Mouse (Mus musculus) MEL (cell line): ENCODE measurements at regions not wholly inside any gene's neighbourhood (a gene's known extent, or its start where the extent isn't known, plus 50 kb on each side); places are given as distances from the start of the nearest gene placed in this dataset.

Experiments used
- CTCF ChIP-seq, 3 experiments: IDR thresholded peaks in 2 of 3; conservative IDR thresholded peaks in 1 of 3; 2 replicates each; pipeline ENCODE4 v1.5.1; 2011 to 2012; ENCODE audit warnings: low read length in 3 of 3, low read depth in 2 of 3, mild to moderate bottlenecking in 2 of 3, improper control_type of control experiment in 1 of 3, inconsistent platforms in 1 of 3, mixed read lengths in 1 of 3, moderate library complexity in 1 of 3; ENCODE audit not compliant: control insufficient read depth in 1 of 3, insufficient read depth in 1 of 3, poor library complexity in 1 of 3, severe bottlenecking in 1 of 3
- ETS1 ChIP-seq: IDR thresholded peaks from 2 replicates; pipeline ENCODE4 v1.6.1; 2012; ENCODE audit warnings: low read depth, mild to moderate bottlenecking, inconsistent platforms, low read length, improper control_type of control experiment, moderate library complexity
- JUND ChIP-seq: IDR thresholded peaks from 2 replicates; pipeline ENCODE4 v1.6.1; 2011; ENCODE audit warnings: low read depth, mild to moderate bottlenecking, improper control_type of control experiment, low read length
- MAX ChIP-seq: IDR thresholded peaks from 2 replicates; pipeline ENCODE4 v1.6.1; 2011; ENCODE audit warnings: low read length, improper control_type of control experiment
- MAZ ChIP-seq: IDR thresholded peaks from 2 replicates; pipeline ENCODE4 v1.6.1; 2012; ENCODE audit warnings: low read depth, mild to moderate bottlenecking, inconsistent platforms, low read length, improper control_type of control experiment
- MYC ChIP-seq: IDR thresholded peaks from 2 replicates; pipeline ENCODE4 v1.6.1; 2011; ENCODE audit warnings: low read depth, mild to moderate bottlenecking, low read length, improper control_type of control experiment, moderate library complexity
- NELFE ChIP-seq: IDR thresholded peaks from 2 replicates; pipeline ENCODE4 v1.6.1; 2011; ENCODE audit warnings: low read depth, low read length, improper control_type of control experiment
- POLR2A ChIP-seq, 2 experiments: IDR thresholded peaks; 2 replicates each; pipeline ENCODE4 v1.6.1; 2011 to 2012; ENCODE audit warnings: low read length in 2 of 2, mild to moderate bottlenecking in 2 of 2, control low read depth in 1 of 2, improper control_type of control experiment in 1 of 2, low read depth in 1 of 2, moderate library complexity in 1 of 2; ENCODE audit not compliant: control insufficient read depth in 1 of 2, insufficient read depth in 1 of 2, poor library complexity in 1 of 2
- POLR2AphosphoS2 ChIP-seq: IDR thresholded peaks from 2 replicates; pipeline ENCODE4 v1.6.1; 2011; ENCODE audit warnings: low read length, improper control_type of control experiment
- POLR2AphosphoS5 ChIP-seq: IDR thresholded peaks from 2 replicates; pipeline ENCODE4 v1.6.1; 2012; ENCODE audit warnings: low read depth, borderline replicate concordance, mild to moderate bottlenecking, inconsistent platforms, low read length, moderate library complexity, mixed read lengths
- USF1 ChIP-seq: IDR thresholded peaks from 2 replicates; pipeline ENCODE4 v1.6.1; 2014; ENCODE audit warnings: low read depth, mild to moderate bottlenecking, inconsistent platforms, low read length, improper control_type of control experiment, moderate library complexity

DNA sequence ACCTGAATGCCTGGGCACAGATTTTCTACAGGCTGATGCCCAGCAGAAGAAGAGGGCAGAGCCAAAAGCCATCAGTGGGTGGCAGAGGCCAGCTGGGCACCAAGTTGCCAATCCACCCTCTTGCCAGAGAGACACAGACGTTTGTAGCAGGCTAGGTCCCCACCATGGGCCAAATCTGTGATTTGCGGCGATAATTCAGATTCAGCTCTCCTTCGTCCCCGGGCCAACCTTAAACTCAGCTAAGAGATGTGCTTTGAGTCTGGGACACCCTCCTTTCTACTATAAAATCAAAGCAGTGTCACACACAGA lies 152.2 kb downstream of the Bcl2l11 start:
- TF ChIP-seq CTCF (IDR thresholded peaks at IDR 0.05 in 2 of 3, conservative IDR thresholded peaks at IDR 0.05 in 1 of 3; ENCODE audit: control insufficient read depth in 1 of 3, insufficient read depth in 1 of 3, low read depth in 2 of 3, low read length in 3 of 3, poor library complexity in 1 of 3, severe bottlenecking in 1 of 3), result no peak
- TF ChIP-seq POLR2A (IDR thresholded peaks at IDR 0.05; ENCODE audit: control insufficient read depth in 1 of 2, insufficient read depth in 1 of 2, low read depth in 1 of 2, low read length in 2 of 2, poor library complexity in 1 of 2), result no peak
- TF ChIP-seq ETS1, result no peak
- no peak for TF ChIP-seq MAX
- TF ChIP-seq MYC, result no peak
- no peak for TF ChIP-seq NELFE
- TF ChIP-seq JUND, result no peak
- no peak for TF ChIP-seq POLR2AphosphoS2
- TF ChIP-seq USF1, result no peak
- TF ChIP-seq POLR2AphosphoS5, result no peak
- TF ChIP-seq MAZ, result no peak
